Mouse (Mus musculus) layer of hippocampus, adult 8-10 months (tissue): ENCODE data around the gene Otof. TPM values are rescaled to one million over a fixed set of nuclear protein-coding genes. Genes with fewer than 3 reads are reported as not detected.

Experiments
- DNase-seq, 2 experiments: peaks; one replicate each; pipeline ENCODE4 v3.0.0; 2022; ENCODE audit warnings: low spot score in 2 of 2
- total RNA-seq, 4 experiments: library from RNA; stranded (reverse); gene quantifications; 2 replicates each; pipeline ENCODE4 v1.2.4; 2022

Otof gene
- 1 to 10 TPM; 3.3 to 4.4 (median 3.7) TPM for total RNA-seq

DNA sequence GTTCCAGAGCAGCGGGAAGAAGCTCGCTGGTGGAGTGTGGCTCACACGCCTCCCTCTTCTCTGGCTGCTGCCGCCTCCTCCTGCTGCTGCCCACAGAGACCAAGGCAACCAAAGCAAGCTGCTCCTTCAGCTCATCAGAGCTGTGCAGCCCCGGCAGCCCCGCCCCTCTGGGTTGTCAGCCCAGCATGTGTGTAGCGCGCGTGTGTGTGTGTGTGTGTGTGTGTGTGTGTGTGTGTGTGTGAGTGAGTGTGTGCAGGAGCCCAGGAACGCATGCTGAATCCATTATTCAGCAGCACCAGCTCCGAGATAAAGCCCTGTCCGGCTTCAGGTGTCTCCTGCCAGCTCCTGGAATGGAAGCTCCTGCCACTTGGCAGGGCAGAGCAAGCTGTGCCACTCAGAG is at the start of gene Otof:
TSS of gene Otof (minus strand) at position 112 of the 400 bp plus-strand sequence.
- DNase-seq: peak; percentile 50 to 59

DNA sequence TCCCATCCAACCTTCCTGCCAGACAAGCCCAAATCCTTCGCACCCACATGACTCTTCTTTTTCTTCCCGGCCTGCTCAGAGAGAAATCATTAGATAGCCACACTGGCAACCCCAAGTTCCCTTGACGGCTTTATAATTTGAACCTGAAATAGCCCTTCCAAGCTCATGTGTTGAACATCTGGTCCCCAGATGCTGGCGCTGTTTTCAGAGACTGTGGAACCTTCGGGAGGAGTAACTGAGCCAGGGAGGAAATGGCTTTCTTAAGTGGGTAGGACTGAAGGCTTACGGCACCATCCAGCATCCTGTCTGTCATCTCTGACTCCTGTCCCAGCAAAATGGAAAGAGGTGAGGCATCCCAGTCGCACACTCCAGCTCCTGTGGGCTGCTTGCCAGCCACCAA is 35.6 kb upstream of the Otof start:
- DNase-seq: no peak

DNA sequence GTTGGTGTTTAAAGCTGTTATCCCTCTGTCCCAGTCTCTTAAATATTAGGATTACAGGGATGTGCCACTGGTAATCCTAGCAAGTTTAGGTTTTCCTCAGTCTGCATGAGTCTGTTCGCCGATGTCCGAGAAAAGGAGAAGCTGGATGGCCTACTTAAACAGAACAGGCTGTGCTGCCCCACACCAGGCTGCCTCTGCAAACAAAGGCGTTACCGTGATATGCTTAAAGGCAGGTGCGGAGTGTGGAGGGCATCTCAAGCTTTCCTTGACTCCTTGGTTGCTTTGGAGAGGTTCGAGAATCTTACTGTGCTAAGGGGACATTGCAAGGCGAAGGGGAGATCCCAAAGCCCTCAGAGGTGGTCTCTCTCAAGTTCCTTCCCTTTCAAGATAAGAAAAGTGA is 35.1 kb upstream of the Otof start:
- DNase-seq: no peak

DNA sequence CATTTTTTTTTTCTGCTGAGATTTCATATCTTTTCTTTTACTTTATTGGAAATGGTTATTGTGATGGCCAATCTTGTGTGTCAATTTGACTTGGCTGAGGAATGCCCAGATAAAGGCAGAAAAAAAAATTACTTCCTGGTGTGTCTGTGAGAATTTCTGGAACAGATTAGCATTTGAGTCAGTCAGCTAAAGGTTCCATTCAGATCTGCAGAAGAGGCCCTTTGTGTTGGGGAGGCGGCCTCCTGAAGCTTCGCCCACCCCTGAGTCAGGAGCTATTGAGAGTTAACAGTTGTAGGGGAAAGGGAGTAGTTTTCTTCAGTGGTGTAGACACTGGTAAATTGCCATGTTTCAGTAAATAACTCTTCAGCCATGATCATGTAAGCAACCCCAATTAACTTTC is 33.6 kb upstream of the Otof start:
- DNase-seq: no peak

DNA sequence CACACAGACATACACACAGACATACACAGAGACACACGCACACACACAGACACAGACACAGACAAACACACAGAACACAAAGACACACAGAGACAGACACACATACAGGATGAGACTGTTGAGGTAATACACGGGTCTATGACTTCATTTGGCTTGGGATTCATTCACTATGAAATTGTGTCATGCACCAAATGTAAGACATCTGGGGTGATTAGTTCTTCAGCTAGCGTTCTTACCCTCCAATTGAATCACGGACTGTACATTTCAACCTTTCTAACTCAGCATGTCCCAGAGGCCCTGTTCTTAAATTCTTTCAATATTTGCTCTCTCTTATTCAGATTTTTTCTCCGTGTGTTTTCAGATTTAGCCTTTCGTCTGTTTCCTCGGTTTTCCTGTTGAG is 32.9 kb upstream of the Otof start:
- DNase-seq: no peak

DNA sequence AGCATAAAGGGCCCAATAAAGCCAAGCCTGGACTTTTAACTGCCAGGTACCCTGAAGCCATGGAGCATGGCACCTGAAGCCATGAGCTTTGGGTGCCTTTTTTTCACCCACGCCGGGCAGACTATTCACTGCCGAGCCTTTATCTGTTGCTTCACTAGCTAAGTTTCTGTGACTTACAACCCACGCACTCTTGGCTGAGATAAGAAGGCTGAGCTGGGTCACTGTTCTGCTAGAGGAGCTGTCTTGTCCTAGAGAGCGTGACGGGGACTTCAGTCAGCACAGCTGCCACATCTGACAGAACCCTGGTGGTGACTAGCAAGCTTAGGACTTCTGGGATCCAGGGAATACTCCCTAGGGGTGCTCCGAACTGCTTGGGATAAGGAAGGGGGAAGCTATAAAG is 32.0 kb upstream of the Otof start:
- no peak for DNase-seq

DNA sequence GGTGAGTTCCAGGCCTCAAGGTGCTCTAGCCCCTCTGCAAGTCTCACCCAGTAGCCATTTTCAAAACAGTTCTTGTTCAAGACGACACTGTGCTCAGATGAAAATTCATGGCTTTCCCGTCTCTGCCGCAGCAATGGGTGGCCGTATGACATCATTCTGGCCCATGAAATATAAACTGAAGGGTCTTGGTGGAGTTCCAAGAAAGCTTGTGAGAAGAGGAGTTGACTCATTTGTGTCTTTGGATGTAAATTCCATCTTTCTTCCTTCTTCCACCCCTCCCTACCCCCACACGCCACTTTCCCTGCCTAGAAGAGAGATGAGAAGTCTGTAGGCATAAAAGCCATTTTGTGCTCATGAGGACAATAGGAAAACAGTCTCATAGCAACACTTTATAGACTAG is 29.1 kb upstream of the Otof start:
- no peak for DNase-seq

DNA sequence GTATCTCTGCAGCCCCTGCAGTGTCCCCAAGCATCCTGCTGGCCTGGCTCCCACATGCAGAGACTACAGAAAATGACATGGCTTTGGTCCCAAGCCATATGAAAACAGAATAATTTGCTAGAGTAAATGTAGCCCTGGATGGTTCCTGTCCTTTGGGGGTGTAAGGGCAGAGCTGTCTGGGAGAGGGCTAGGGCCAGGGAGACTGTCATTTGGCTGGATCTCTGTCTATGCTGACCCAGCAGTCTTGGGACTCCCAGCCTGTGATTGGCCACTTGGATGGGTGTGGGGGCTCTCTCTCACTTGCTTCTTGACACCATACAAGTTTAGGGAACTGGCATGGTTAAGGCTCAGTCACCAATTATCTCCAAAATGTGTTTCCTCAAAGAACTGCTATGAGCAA is 28.5 kb upstream of the Otof start:
- DNase-seq: no peak

DNA sequence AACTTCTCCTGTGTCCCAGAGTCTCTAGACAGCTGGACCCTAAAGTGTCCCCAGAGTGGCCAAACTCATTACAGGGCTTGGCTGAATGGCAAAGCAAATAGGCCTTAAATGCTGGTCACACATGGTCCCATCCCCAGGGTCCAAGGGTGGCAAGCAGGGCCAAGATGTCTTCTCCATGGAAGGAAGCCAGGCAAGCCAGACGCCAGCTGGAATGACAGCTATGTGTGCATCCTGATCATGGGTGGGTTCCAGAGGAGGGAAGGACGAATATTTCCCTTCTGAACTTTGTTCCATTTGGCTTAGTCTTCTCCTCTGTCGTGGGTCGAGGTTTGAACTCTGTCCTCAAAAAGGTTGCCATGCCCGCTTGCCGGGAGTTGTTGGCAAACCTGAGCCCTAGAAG is 23.4 kb upstream of the Otof start:
- no peak for DNase-seq

DNA sequence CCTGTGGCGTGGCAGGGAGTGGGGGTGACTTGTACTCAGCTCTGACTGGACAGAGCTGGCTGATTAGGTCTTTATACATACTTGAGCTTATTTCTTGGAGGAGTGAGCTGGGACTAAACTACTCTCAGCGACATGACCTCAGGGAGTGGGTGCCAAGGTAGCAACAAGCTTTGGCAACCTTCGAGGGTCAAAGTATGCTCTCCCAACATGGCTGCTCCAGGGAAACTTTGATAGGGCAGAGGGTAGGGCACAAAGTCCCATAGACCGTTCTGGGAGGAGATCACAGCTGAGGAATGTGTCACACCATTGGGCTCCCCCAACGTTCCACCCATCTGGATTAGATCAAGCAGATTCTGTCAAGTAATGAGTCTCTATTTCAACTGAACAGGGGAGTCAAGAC is 22.9 kb upstream of the Otof start:
- no peak for DNase-seq

DNA sequence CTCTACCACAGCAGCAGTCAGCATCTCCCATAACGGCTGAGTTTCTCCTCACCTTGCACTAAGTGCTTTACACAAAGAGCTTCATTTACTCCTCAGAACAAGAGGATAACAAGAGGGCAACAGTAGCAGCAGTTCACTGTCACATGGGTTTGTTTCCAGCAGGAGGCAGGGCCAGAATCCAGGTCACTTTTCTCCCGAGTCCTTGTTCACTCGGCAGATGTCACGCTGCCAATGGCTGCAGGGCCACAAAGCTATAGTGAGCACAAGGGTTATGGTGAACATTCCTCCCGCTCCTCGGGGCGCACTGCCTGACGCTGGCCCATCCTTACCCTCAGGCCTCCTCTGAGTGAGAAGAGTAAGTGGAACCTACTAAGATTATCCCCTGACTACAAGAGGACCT is 21.8 kb upstream of the Otof start:
- no peak for DNase-seq

DNA sequence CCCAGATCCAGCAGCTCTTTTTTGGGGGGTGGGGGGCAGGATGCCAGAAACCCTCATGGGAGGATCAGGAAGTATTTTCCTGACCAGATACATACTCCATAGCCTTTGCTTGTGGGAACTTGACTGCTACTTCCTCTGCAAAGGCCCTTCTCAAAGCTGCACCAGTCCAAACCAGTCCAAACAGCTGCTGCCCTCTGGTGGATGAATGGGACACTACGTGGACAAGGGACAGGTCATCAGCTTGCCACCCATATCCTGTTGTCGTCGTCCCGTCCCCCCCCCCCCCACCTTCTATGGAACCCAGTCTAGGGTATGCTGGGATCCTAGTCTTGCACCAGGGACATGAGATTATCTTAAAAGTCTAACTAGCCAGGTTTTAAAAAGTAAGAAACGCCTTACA is 20.6 kb upstream of the Otof start:
- peak; percentile 43 to 70 for DNase-seq

DNA sequence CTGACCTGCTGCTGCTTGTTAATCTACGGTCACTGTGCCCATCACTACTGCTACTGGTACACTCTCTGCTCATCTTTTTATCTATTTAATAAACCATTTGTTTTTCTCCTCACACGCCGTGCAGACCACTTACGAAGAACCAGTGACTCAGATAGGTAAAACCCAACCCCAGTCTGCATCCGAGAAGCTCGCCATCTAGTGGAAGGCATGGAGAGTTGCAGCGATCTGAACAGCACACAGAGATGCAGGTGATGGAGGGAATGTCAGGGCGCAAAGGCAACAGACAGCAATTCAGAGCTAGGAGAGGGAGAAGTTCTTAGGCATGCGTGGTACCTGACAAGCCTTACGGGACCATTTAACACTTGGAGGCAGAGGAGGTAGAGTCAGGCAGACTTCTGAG is 14.8 kb upstream of the Otof start:
- no peak for DNase-seq

DNA sequence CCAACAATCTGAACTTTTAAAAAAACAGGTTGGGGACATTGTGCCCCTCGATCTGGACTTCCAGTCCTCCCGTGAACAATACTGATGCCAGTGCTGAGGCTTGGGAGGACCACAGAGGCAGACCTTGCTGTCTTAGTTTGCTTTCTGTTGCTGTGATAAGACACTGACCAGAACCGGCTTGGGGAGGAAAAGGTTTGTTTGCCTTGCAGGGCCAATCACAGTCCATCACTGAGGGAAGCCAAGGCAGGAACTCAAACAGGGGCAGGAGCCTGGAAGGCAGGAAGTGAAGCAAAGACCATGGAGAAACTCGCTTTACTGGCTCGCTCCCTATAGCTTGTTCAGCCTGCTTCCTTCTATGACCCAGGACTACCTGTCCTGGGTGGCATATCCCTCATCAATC is 10.4 kb upstream of the Otof start:
- no peak for DNase-seq

DNA sequence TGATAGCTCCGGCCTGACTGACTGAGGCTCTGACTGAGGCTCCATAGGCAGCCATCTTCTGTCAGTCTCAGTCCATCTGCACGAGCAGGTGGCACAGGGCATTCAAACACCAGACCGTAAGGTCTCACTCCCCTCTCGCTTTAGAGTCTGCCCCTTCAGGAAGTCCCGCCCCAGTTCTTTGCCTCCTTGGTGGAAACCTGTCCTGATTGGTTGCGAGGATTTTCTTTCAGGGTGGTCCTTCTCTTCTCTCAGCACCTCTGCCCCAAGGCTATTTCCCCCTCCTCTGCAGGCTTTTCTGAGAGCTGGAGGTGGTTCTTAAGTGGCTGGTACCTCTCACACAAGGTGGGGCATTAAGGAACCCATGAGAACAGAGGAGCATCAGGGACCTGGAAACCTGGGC is 8.7 kb upstream of the Otof start:
- DNase-seq: no peak

DNA sequence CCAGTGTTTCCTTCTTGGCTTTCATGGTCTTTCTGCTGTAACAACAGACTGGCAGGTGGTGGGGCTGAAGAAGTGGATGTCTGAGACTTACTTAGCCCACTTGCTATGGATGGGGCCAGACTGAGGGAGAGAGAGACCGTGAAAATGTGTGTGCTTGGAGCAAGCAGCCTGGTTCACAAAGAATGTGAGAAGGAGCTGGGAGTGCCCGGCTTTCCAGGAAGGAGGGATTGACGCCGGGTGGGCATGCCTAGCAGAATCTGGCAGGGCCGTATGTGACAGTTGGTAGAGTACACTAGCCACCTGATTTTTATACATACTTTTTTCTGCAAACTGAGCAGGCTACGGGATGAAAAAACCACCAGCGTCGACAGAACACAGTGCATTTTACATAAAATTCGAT is 4.6 kb upstream of the Otof start:
- DNase-seq: no peak

DNA sequence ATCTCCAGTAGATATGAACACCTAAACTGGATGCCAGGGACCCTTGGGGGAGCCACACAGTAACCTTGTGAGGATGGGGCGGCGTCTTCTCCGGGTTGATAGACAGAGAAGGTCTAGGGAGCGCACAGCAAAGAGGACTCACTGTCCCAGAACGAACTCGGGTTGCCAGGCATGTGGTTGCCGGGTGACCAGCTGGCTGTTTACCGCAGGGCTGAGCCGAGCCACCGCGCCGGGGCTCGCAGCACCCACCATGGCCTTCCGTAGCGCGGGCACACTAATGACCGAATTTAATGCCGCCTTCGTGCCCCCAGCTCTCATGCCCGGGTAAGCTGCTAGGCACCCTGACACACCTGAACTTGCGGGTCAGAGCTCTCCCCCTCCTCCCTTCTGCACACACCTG is 4.1 kb upstream of the Otof start, which contains the start of gene 1700001C02Rik:
TSS of gene 1700001C02Rik (plus strand) at position 187 of the 400 bp plus-strand sequence.
- no peak for DNase-seq

DNA sequence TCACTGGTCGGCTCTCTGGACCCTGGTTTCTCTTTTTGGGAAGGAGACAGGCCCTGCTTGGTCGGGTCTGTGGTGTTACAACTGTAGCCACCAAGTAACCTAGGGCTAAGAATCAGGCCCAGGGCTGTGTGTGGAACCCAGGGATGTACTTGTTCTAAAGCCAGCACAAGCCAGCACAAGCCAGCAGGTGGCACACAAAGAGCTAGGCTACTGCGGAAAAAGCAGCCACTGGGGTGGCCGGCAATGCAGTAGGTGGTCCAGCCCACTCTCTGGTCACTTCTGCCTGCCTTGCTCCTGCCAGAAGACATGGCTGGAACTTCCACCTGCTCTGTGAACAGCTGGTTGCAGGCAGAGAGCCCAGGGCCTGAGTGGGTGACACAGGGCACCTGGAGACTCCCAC is 1.6 kb downstream of the Otof start:
- no peak for DNase-seq

DNA sequence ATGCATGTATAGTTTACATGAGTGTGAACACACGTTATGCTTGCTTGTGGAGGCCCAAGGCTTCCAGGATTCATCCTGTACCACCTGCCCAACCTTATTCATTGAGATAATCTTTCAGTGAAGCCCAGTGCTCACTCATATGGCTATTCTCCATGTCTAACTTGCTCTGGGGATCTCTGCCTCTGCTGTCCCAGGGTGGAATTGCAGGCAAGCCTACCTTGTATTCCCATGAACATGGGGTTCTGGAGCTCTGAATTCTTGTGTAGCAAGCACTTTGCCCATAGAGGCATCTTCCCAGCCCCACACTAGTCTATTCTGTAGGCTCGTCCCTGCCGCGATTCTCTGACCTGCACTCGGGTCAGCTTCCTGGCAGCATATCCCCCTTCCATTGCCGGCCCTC is 5.7 kb downstream of the Otof start:
- no peak for DNase-seq

DNA sequence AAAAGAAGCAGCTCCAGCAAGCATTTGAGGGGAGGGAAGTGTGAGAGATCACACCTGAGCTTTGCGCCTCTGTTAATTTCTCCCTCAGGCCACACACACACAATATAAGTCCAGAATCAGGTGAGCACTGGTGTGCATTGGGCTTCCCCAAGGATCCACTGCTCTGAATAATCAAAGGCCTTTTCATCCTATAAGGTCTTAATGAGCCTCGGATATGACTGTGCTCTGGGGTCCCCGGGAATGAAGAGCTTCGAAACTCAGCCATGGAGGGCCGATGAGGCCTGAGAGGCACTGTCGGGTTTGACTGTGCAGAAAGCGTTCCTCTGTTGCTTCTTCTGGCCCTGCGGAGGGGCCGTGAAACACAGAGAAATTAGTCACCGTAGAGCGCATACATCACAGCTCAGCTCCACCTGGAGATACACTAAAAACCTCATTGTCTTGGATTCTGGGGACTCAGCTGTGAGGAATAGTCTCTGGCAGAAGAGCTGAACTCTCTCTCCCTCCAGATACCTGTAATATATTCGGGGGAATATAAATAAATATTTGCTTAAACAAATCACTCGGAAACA is 17.3 kb downstream of the Otof start:
- DNase-seq: no peak

DNA sequence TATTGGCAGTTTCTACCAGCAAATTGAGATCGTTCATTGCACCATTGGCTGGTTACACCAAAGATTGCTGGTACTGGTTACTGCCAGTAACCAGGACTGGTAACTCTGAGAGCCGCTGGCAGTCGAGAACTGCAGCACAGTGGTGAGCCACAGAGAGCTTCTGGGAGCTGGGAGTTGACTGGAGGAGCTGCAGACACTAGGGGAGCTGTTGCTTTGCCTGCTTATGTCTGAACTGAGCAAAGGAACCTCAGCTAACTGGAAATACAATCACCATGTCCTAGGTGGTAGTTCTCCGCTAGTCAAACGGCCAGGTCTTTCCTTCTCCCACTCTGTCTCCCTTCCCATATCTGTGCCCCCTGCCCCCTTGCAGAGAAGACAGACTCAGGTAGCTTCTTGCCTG is 19.5 kb downstream of the Otof start:
- DNase-seq: no peak

DNA sequence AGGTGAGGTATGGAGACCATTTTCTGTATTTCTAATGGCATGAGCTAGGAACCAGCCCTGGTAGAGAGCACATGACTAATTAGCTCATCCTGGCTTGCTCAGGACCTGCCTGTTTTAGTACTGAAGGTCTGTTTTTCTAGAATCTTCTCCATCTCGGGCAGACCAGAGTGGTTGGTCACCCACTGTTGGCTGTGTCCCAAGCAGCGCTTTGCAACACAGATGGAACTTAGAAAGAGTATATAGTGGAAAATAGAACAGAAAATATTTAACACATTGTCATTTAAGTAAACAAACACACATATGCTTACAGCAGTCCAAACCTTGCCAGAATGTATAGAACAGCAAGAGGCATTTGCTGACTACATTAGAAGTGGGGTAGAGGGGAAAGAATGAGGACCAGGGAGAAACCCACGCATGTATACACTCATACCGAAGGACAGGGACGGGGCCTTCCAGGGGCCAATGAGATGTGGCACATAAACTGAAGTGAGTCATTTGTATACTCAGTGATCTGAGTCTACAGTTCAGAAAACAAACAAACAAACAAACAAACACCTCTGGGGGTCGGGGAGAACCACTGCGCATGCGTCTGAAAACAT is 21.3 kb downstream of the Otof start:
- no peak for DNase-seq

DNA sequence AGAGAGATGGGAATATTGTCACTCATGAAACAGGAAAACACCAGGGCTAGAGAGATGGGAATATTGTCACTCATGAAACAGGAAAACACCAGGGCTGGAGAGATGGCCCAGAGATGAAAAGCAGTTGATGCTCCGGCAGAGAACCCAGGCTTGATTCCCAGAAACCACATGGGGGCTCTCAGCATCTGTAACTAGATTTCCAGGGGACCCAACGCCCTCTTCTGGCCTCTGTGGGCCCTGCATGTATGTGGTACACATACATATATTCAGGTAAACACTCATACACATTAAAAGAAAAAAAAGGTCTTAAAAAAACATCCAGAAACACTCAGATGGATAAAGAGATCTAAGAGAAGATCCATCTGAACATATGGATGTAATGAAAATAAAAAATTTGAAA is 22.8 kb downstream of the Otof start:
- DNase-seq: no peak

DNA sequence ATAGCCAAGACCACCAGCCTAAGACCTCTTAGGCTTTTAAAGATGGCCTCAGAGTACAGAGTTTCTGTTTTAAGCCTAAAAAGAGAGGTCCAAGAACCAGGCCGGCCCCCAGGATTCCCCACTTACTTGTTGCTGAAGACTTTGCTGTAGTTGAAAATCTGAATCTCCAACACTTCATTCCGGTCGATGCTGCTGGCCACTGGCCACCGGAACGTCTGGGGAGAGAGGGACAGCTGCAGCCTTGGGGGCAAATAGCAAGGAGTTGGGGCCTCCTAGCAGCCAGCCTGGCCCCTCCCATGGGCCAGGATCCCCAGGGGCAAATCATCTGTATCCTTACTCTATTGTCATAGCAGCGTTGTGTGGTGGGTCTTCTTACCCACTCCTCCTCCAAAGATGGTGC is 34.3 kb downstream of the Otof start:
- no peak for DNase-seq
